Mouse (Mus musculus) embryonic facial prominence, embryonic 14.5 days (tissue): ENCODE measurements around the gene Fggy. TPM values are rescaled to one million over a fixed set of nuclear protein-coding genes. Genes with fewer than 3 reads are reported as not detected.

Experiments used
- ATAC-seq: fragments of 200-750 bp; cut with Nextera tagmentation; 2 replicates; pipeline ENCODE4 v1.8.0; 2017; ENCODE audit warnings: low read depth, moderate number of reproducible peaks, moderate TSS enrichment
- DNase-seq: peaks from one replicate; pipeline ENCODE4 v3.0.0-alpha.2; 2015; ENCODE audit warnings: low spot score
- H3K27ac ChIP-seq: fragments of 300-500 bp; sonication (generic); replicated peaks from 2 replicates; pipeline ENCODE4 v1.5.1; 2014; ENCODE audit warnings: low read depth, mild to moderate bottlenecking, low read length, moderate library complexity
- H3K27me3 ChIP-seq: fragments of 300-500 bp; sonication (generic); replicated peaks from 2 replicates; pipeline ENCODE4 v1.6.1; 2014; ENCODE audit warnings: low read length; ENCODE audit not compliant: control insufficient read depth, insufficient read depth
- H3K36me3 ChIP-seq: fragments of 300-500 bp; sonication (generic); 2 replicates; pipeline ENCODE4 v1.6.1; 2014; ENCODE audit warnings: low read length, mixed read lengths; ENCODE audit not compliant: control insufficient read depth, insufficient read depth
- H3K4me1 ChIP-seq: fragments of 300-500 bp; sonication (generic); 2 replicates; pipeline ENCODE4 v1.6.1; 2014; ENCODE audit warnings: antibody characterized with exemption, low read length; ENCODE audit not compliant: control insufficient read depth, insufficient read depth
- H3K4me2 ChIP-seq: fragments of 300-500 bp; sonication (generic); 2 replicates; pipeline ENCODE4 v1.6.1; 2014; ENCODE audit warnings: low read depth, mild to moderate bottlenecking, low read length, moderate library complexity, mixed read lengths
- H3K4me3 ChIP-seq: fragments of 300-500 bp; sonication (generic); 2 replicates; pipeline ENCODE4 v1.5.1; 2014; ENCODE audit warnings: low read depth, mild to moderate bottlenecking, low read length
- H3K9ac ChIP-seq: fragments of 300-500 bp; sonication (generic); 2 replicates; pipeline ENCODE4 v1.6.1; 2014; ENCODE audit warnings: low read depth, mild to moderate bottlenecking, low read length, moderate library complexity, mixed read lengths
- H3K9me3 ChIP-seq: fragments of 300-500 bp; sonication (generic); 2 replicates; pipeline ENCODE4 v1.6.1; 2016; ENCODE audit warnings: low read length; ENCODE audit not compliant: control insufficient read depth
- WGBS: fragments of 180-500 bp; shearing (Covaris S2); extraction: QIAGEN DNeasy Blood & Tissue Kit; methylation state at CpG from one replicate; pipeline ENCODE4 v1.1.7; 2014; 5-methylcytosine and 5-hydroxymethylcytosine counted together
- polyA plus RNA-seq: library from polyadenylated mRNA; unstranded; fragments of >200 nt; fragmentation: Nextera tagmentation; extraction: Ambion mirVana; gene quantifications from 2 replicates; pipeline ENCODE4 v1.2.1, GENCODE M21; 2014

Fggy gene
- 8.8 TPM in 2 replicates for polyA plus RNA-seq

DNA sequence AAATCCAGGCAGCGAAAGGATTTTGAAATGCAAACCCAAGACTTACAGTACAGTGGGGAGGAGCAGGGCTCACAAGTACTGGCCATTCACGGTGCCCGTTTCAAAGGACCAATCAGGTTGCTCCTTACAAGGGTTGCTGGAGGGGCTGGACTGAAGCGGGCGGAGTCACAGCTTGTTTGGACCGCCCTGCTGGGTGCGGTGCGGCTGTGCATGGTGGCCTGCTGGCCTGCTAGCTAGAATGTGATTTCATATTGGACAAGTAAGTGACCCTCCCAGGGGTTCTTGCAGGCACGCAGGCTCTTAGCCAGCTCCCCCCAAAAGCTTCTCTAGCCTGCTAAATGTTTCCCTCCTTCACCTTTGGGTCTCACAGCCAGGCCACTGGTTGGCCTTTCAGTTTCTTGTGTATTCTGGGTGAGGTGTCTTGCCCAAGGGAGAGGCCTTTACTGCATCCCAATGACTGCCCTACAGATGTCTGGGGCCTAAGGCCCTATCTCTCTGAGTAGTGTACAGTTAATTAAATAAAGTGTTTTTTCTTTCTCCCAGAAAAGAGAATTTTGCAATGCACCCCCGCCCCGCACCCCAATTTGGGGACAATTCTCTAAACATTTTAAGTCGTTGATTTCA, at the start of gene Fggy:
Gene Fggy, plus strand, starts transcription at position 175 of the 624 bp plus-strand sequence.
- WGBS: 25% methylated on average over 12 of the region's 12 CpGs
- peak; percentile 98 for DNase-seq

GRCm38 (mm10) chr4:95507946-95508311, 49.4 kb upstream of the Fggy start:
- no peak for DNase-seq
- WGBS: 86% methylated on average over 4 of the region's 4 CpGs

More for the DNA sequence above, at the start of gene Fggy:
- peak within 1 kb of the TSS; percentile 67 for H3K4me2 ChIP-seq
- H3K4me1 ChIP-seq: peaks cover 13% of the 10 kb centered on the region
- H3K36me3 ChIP-seq: no peaks in the 10 kb centered on the region
- ATAC-seq: peak; percentile 100
- no peaks in the 10 kb centered on the region for H3K27me3 ChIP-seq
- peak within 1 kb of the TSS; percentile 83 for H3K27ac ChIP-seq
- H3K4me3 ChIP-seq: peak within 1 kb of the TSS; percentile 39
- H3K9ac ChIP-seq: peak within 1 kb of the TSS; percentile 63
- no peaks in the 10 kb centered on the region for H3K9me3 ChIP-seq

GRCm38 (mm10) chr4:95518382-95518781, 38.9 kb upstream of the Fggy start:
- Histone ChIP-seq H3K27ac (no peak overlapping the region), H3K27me3 (no peaks in the 10 kb centered on the region), H3K4me1 (no peaks in the 10 kb centered on the region), H3K4me3 (no peak overlapping the region), H3K9me3 (no peaks in the 10 kb centered on the region), H3K9ac (no peak overlapping the region), H3K4me2 (no peak overlapping the region), H3K36me3 (no peaks in the 10 kb centered on the region)
- 62% methylated on average over 1 of the region's 1 CpGs for WGBS
- ATAC-seq (no peak), DNase-seq (no peak)

More at GRCm38 (mm10) chr4:95507946-95508311, 49.4 kb upstream of the Fggy start:
- H3K27ac ChIP-seq: no peak overlapping the region
- no peak overlapping the region for H3K9ac ChIP-seq
- ATAC-seq: no peak
- H3K4me1 ChIP-seq: no peaks in the 10 kb centered on the region
- no peak overlapping the region for H3K4me3 ChIP-seq
- no peaks in the 10 kb centered on the region for H3K9me3 ChIP-seq
- no peaks in the 10 kb centered on the region for H3K27me3 ChIP-seq
- H3K36me3 ChIP-seq: no peaks in the 10 kb centered on the region
- H3K4me2 ChIP-seq: no peak overlapping the region

DNA sequence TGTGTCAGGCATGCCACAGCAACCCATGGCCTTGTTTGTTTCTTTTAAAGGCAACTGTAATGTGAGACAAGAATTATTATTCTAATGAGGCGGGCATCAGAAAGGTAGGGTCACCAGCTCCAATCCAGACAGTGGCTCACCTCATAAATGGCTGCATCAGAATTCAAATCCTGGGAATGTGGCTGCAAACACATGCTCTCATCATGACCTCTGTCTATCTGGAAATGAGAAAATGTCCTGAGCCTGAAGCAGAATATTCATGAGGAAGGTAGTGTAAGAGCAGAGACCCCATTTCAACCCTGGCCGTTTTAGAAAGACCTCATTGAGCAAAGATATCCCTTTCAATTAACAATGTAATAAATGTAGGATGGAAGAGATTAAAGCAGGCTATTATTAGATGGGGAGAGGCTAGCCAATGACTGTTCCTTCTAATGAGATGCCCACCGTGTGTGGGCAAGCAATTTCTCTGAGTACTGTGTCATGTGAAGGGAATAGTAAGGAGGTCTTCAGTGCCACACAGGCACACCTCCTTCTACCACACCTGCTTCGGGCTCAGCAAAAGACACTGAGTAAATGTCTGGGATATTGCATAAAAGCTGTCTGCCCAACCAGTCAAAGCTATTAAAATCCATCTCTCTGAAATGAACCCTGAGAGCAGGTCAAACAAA, 37.2 kb upstream of the Fggy start:
- Histone ChIP-seq H3K36me3 (no peaks in the 10 kb centered on the region), H3K9me3 (no peaks in the 10 kb centered on the region), H3K27me3 (no peaks in the 10 kb centered on the region), H3K27ac (no peak overlapping the region), H3K4me1 (no peaks in the 10 kb centered on the region), H3K4me2 (no peak overlapping the region), H3K4me3 (no peak overlapping the region), H3K9ac (no peak overlapping the region)
- DNase-seq (no peak), ATAC-seq (no peak)
- 68% methylated on average over 4 of the region's 4 CpGs for WGBS

DNA sequence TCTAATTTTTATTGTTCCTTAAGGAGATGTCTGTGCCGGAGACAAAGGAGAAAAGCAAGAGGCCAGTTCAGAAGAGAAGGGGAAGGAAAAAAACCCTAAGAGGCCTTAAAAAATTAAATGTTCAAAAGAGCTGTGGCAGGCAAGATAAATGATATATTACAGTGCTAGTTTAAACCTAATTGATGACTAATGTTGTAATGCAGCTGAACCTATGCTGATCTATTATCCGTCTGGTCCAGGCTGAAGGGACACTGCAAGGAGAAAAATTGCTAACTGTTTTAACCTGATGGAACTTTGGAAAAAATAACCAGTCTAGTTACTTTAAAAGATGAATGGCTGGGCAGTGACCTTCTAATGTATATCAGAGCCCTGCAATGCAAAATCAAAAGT, 36.7 kb upstream of the Fggy start:
- Histone ChIP-seq H3K36me3 (no peaks in the 10 kb centered on the region), H3K27ac (no peak overlapping the region), H3K4me3 (no peak overlapping the region), H3K27me3 (no peaks in the 10 kb centered on the region), H3K4me2 (no peak overlapping the region), H3K9ac (no peak overlapping the region), H3K4me1 (no peaks in the 10 kb centered on the region), H3K9me3 (no peaks in the 10 kb centered on the region)
- no peak for ATAC-seq
- 64% methylated on average over 2 of the region's 2 CpGs for WGBS
- no peak for DNase-seq

GRCm38 (mm10) chr4:95526588-95526987, 30.7 kb upstream of the Fggy start:
- Histone ChIP-seq H3K36me3 (no peaks in the 10 kb centered on the region), H3K4me3 (no peak overlapping the region), H3K27ac (no peak overlapping the region), H3K4me1 (no peaks in the 10 kb centered on the region), H3K9ac (no peak overlapping the region), H3K9me3 (no peaks in the 10 kb centered on the region), H3K4me2 (no peak overlapping the region), H3K27me3 (no peaks in the 10 kb centered on the region)
- ATAC-seq (no peak), DNase-seq (peak; percentile 16)
- WGBS: 89% methylated on average over 4 of the region's 4 CpGs

DNA sequence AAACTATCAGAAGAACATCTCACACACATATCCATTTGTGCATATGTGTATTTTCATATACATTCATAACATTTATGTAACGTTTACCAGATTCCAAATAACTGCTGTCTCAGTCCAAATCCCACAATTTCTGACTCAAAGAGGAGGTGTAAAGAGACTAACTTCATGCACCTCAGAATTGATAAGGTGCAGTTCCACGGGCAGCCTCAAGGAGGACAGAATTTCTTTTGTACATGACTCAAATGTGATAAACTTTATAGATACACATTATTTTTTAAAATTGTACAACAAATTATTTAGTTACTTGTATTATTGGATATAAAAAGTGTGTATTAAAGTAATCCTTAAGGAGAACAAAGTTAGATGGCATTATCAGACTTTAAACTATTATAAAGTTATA, 26.6 kb upstream of the Fggy start:
- ATAC-seq (no peak), DNase-seq (no peak)
- H3K4me3 ChIP-seq: no peak overlapping the region
- no peaks in the 10 kb centered on the region for H3K27me3 ChIP-seq
- H3K9me3 ChIP-seq: no peaks in the 10 kb centered on the region
- no peaks in the 10 kb centered on the region for H3K36me3 ChIP-seq
- H3K4me1 ChIP-seq: no peaks in the 10 kb centered on the region
- no peak overlapping the region for H3K9ac ChIP-seq
- H3K4me2 ChIP-seq: no peak overlapping the region
- no peak overlapping the region for H3K27ac ChIP-seq
- 69% methylated on average over 2 of the region's 2 CpGs for WGBS

GRCm38 (mm10) chr4:95533946-95534345, 23.4 kb upstream of the Fggy start:
- Histone ChIP-seq H3K9ac (no peak overlapping the region), H3K36me3 (no peaks in the 10 kb centered on the region), H3K27ac (no peak overlapping the region), H3K4me1 (no peaks in the 10 kb centered on the region; the same call in 1 of the 2 replicates), H3K27me3 (no peaks in the 10 kb centered on the region), H3K9me3 (no peaks in the 10 kb centered on the region), H3K4me2 (no peak overlapping the region), H3K4me3 (no peak overlapping the region)
- ATAC-seq: no peak
- DNase-seq: no peak
- 91% methylated on average over 3 of the region's 3 CpGs for WGBS
